ENCODE assay signal across 10 mouse cellular contexts in the genomic region with DNA sequence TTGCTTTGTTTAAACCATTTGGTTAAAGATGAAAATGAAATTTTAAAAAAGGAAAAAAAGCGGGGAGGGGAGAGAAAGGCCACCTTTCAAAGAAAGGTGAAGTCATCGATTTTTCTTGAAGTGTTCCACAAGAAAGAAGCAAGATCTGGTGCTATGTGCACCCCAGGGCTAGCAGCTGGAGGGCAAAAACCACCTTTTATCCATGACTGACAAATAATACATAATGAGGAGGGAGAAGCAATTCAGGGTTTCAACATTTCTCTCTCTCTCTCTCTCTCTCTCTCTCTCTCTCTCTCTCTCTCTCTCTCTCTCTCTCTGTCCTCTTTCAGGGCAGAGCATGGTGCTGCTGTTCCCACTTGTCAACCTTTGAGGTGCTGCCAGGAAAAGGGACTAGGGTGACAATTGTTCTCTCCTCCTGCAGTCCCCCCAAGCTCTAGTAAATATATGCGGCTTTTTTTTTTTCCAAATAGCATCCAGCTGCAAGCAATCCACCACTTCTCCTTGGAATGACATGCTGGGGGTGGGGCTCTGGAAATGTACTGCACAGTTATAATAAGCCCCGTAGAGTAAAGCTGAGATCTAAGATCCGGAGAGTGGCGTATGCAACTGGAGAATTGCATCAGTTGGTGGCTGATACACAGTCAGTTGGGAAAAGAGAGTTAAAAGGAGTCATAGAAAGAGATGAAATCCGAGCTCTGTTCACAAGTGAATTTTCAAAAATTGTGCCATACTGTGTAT.
DNase-seq lines count a peak whose midpoint lies in the region; ATAC-seq and TF ChIP-seq lines count a peak whose summit lies in the region.
"Had no signal": no experiment of that assay in that cellular context is flagged by ENCODE, and none has a peak within 500 bp of the region (broad histone marks: within the 10 kb centered on the region; RNA-seq: fewer than 3 reads in every experiment).

No protein-coding gene starts in this region.

- H3K36me3 ChIP-seq in lung, postnatal 0 days (ENCODE audit: insufficient read depth, low read length): no peaks in the 10 kb centered on the region
- no peaks in the 10 kb centered on the region for H3K36me3 ChIP-seq in embryonic facial prominence, embryonic 13.5 days
- H3K36me3 ChIP-seq in hindbrain, embryonic 11.5 days (ENCODE audit: control insufficient read depth, insufficient read depth, low read length): no peaks in the 10 kb centered on the region
- H3K36me3 ChIP-seq in midbrain, postnatal 0 days (ENCODE audit: insufficient read depth, low read length): no peaks in the 10 kb centered on the region
- H3K36me3 ChIP-seq: liver, embryonic 12.5 days had no signal

- TF ChIP-seq EP300 in lung, postnatal 0 days (IDR thresholded peaks at IDR 0.05): no peak

- ATAC-seq in lung, postnatal 0 days: peak; percentile 61
- ATAC-seq in embryonic facial prominence, embryonic 13.5 days (ENCODE audit: insufficient number of reproducible peaks, insufficient read depth, low FRiP score, low TSS enrichment, low read depth): no peak; the same call in 1 of the 2 replicates
- ATAC-seq in hindbrain, embryonic 11.5 days (ENCODE audit: low FRiP score): peak; percentile 66; the same call in 1 of the 2 replicates
- peak; percentile 74 for ATAC-seq in midbrain, postnatal 0 days (ENCODE audit: low FRiP score)
- ATAC-seq in megakaryocyte progenitor cell, adult 5-6 weeks (replicated peaks; ENCODE audit: poor library complexity): no peak
- no peak for ATAC-seq in activated CD4-positive, CD25-positive, alpha-beta regulatory T cell, adult 4 months
- ATAC-seq: inflammation-experienced regulatory T-cells, adult 6 months; liver, embryonic 12.5 days had no signal

- WGBS in lung, postnatal 0 days: 45% methylated on average over 7 of the region's 7 CpGs
- WGBS in lung, adult 2 months: 51% methylated on average over 7 of the region's 7 CpGs
- 13% methylated on average over 7 of the region's 7 CpGs for WGBS in embryonic facial prominence, embryonic 13.5 days
- 51% methylated on average over 7 of the region's 7 CpGs for WGBS in hindbrain, embryonic 11.5 days
- 25% methylated on average over 7 of the region's 7 CpGs for WGBS in midbrain, postnatal 0 days

- peak; percentile 73 for DNase-seq in lung, postnatal 0 days (ENCODE audit: low spot score)
- DNase-seq in lung, adult 2 months: no peak
- peak; percentile 33 for DNase-seq in hindbrain, embryonic 11.5 days (ENCODE audit: low spot score)
- peak; percentile 21 for DNase-seq in midbrain, postnatal 0 days (ENCODE audit: low spot score)
- DNase-seq: gastrocnemius, adult 2 months had no signal

- H3K9me3 ChIP-seq in lung, postnatal 0 days (ENCODE audit: low read length): no peaks in the 10 kb centered on the region
- no peaks in the 10 kb centered on the region for H3K9me3 ChIP-seq in embryonic facial prominence, embryonic 13.5 days
- no peaks in the 10 kb centered on the region for H3K9me3 ChIP-seq in hindbrain, embryonic 11.5 days (ENCODE audit: control insufficient read depth, low read length)
- H3K9me3 ChIP-seq in midbrain, postnatal 0 days (ENCODE audit: low read length): no peaks in the 10 kb centered on the region
- H3K9me3 ChIP-seq: liver, embryonic 12.5 days had no signal

- TF ChIP-seq CTCF in lung, postnatal 0 days (IDR thresholded peaks at IDR 0.05): no peak
- TF ChIP-seq CTCF in lung, adult 2 months (IDR thresholded peaks at IDR 0.05; ENCODE audit: insufficient read depth, low read length): no peak
- TF ChIP-seq CTCF in midbrain, postnatal 0 days (IDR thresholded peaks at IDR 0.05): no peak

- H3K9ac ChIP-seq in lung, postnatal 0 days (replicated peaks; ENCODE audit: low read depth): no peak overlapping the region
- no peak overlapping the region for H3K9ac ChIP-seq in embryonic facial prominence, embryonic 13.5 days
- no peak overlapping the region for H3K9ac ChIP-seq in hindbrain, embryonic 11.5 days (ENCODE audit: low read depth, low read length)
- no peak overlapping the region for H3K9ac ChIP-seq in midbrain, postnatal 0 days (replicated peaks; ENCODE audit: low read length, poor library complexity, severe bottlenecking)
- H3K9ac ChIP-seq: liver, embryonic 12.5 days had no signal

- H3K4me3 ChIP-seq in lung, postnatal 0 days (ENCODE audit: low read depth, low read length): no peak overlapping the region
- no peak overlapping the region for H3K4me3 ChIP-seq in lung, adult 2 months (replicated peaks; ENCODE audit: extremely low read depth, low read depth, low read length)
- no peak overlapping the region for H3K4me3 ChIP-seq in embryonic facial prominence, embryonic 13.5 days
- H3K4me3 ChIP-seq in hindbrain, embryonic 11.5 days (ENCODE audit: low read depth, low read length): no peak overlapping the region
- H3K4me3 ChIP-seq in midbrain, postnatal 0 days (ENCODE audit: low read depth, low read length): no peak overlapping the region
- H3K4me3 ChIP-seq: gastrocnemius, adult 2 months; liver, embryonic 12.5 days had no signal

- TF ChIP-seq POLR2A in lung, adult 2 months (IDR thresholded peaks at IDR 0.05; ENCODE audit: borderline replicate concordance, extremely low read depth, low read depth, low read length): no peak

- H3K27ac ChIP-seq in lung, postnatal 0 days (ENCODE audit: low read length): no peak overlapping the region
- H3K27ac ChIP-seq in embryonic facial prominence, embryonic 13.5 days: peak overlapping the region; percentile 69
- H3K27ac ChIP-seq in hindbrain, embryonic 11.5 days (ENCODE audit: low read depth, low read length): no peak overlapping the region
- peak overlapping the region; percentile 26; the same call in 1 of the 2 replicates for H3K27ac ChIP-seq in midbrain, postnatal 0 days (ENCODE audit: low read depth, low read length)
- H3K27ac ChIP-seq: gastrocnemius, adult 2 months; liver, embryonic 12.5 days had no signal

- H3K4me2 ChIP-seq in lung, postnatal 0 days (replicated peaks; ENCODE audit: low read depth, low read length): no peak overlapping the region
- peak overlapping the region; percentile 32 for H3K4me2 ChIP-seq in embryonic facial prominence, embryonic 13.5 days
- H3K4me2 ChIP-seq in hindbrain, embryonic 11.5 days (replicated peaks; ENCODE audit: low read depth, low read length): no peak overlapping the region
- H3K4me2 ChIP-seq in midbrain, postnatal 0 days (ENCODE audit: low read depth, low read length, poor library complexity, severe bottlenecking): peak overlapping the region; percentile 28; the same call in 1 of the 2 replicates
- H3K4me2 ChIP-seq: liver, embryonic 12.5 days had no signal

- no peaks in the 10 kb centered on the region for H3K4me1 ChIP-seq in lung, postnatal 0 days (ENCODE audit: insufficient read depth, low read depth, low read length)
- H3K4me1 ChIP-seq in lung, adult 2 months (ENCODE audit: control insufficient read depth, insufficient read depth, low read length): no peaks in the 10 kb centered on the region
- H3K4me1 ChIP-seq in embryonic facial prominence, embryonic 13.5 days: peaks cover 7% of the 10 kb centered on the region; the same call in 1 of the 2 replicates
- no peaks in the 10 kb centered on the region; the same call in 1 of the 2 replicates for H3K4me1 ChIP-seq in hindbrain, embryonic 11.5 days (replicated peaks; ENCODE audit: control insufficient read depth, insufficient read depth, low read length)
- H3K4me1 ChIP-seq in midbrain, postnatal 0 days (ENCODE audit: insufficient read depth, low read length): no peaks in the 10 kb centered on the region
- H3K4me1 ChIP-seq: liver, embryonic 12.5 days had no signal

- no peaks in the 10 kb centered on the region for H3K27me3 ChIP-seq in lung, postnatal 0 days (replicated peaks; ENCODE audit: insufficient read depth, low read length)
- no peaks in the 10 kb centered on the region for H3K27me3 ChIP-seq in embryonic facial prominence, embryonic 13.5 days
- no peaks in the 10 kb centered on the region for H3K27me3 ChIP-seq in hindbrain, embryonic 11.5 days (ENCODE audit: control insufficient read depth, insufficient read depth, low read length)
- no peaks in the 10 kb centered on the region for H3K27me3 ChIP-seq in midbrain, postnatal 0 days (ENCODE audit: insufficient read depth, low read length)
- H3K27me3 ChIP-seq: liver, embryonic 12.5 days had no signal

Comparison
In these comparisons a context has a peak if more than half of its experiments do, and no peak if none do; other contexts are left out.
1. ATAC-seq: peak in lung, postnatal 0 days (single experiment), hindbrain, embryonic 11.5 days (single experiment) and midbrain, postnatal 0 days (single experiment); none in embryonic facial prominence, embryonic 13.5 days (single experiment), megakaryocyte progenitor cell, adult 5-6 weeks (single experiment) and activated CD4-positive, CD25-positive, alpha-beta regulatory T cell, adult 4 months (single experiment).
2. H3K27ac ChIP-seq: peak in embryonic facial prominence, embryonic 13.5 days (single experiment) and midbrain, postnatal 0 days (single experiment); none in lung, postnatal 0 days (single experiment) and hindbrain, embryonic 11.5 days (single experiment).
3. H3K4me2 ChIP-seq: peak in embryonic facial prominence, embryonic 13.5 days (single experiment) and midbrain, postnatal 0 days (single experiment); none in lung, postnatal 0 days (single experiment) and hindbrain, embryonic 11.5 days (single experiment).